Mouse (Mus musculus) myocyte (in vitro differentiated cells): ENCODE data around the gene Camk2b. TPM values are rescaled to one million over a fixed set of nuclear protein-coding genes. Genes with fewer than 3 reads are reported as not detected.
"Not testable (repeated sequence)": the region's sequence is repeated elsewhere in the genome, so short reads cannot be mapped to it uniquely, and the experiment has no call there.

Source experiments
- H3K27me3 ChIP-seq: one replicate; pipeline ENCODE4 v1.6.1; 2011; ENCODE audit not compliant: control insufficient read depth, insufficient read depth, insufficient read length
- H3K36me3 ChIP-seq: one replicate; pipeline ENCODE4 v1.6.1; 2011; ENCODE audit not compliant: control insufficient read depth, insufficient read depth
- H3K4me2 ChIP-seq: one replicate; pipeline ENCODE4 v1.6.1; 2011; ENCODE audit warnings: low read depth, control low read depth
- H3K4me3 ChIP-seq: one replicate; pipeline ENCODE4 v1.5.1; 2011; ENCODE audit warnings: mild to moderate bottlenecking, control low read depth, moderate library complexity
- H3K79me2 ChIP-seq: one replicate; pipeline ENCODE4 v1.6.1; 2011; ENCODE audit not compliant: control insufficient read depth, insufficient read depth
- H3ac ChIP-seq: one replicate; pipeline ENCODE4 v1.6.1; 2011; ENCODE audit not compliant: control insufficient read depth, insufficient read length
- CEBPB ChIP-seq: IDR thresholded peaks from 2 replicates; pipeline ENCODE4 v1.6.1; 2011; ENCODE audit warnings: mild to moderate bottlenecking, moderate library complexity; ENCODE audit not compliant: poor library complexity, insufficient read depth, severe bottlenecking
- E2F4 ChIP-seq: IDR thresholded peaks from one replicate; pipeline ENCODE4 v1.6.1; 2011; ENCODE audit warnings: mild to moderate bottlenecking, control low read depth, moderate library complexity; ENCODE audit not compliant: insufficient read depth
- MAX ChIP-seq: IDR thresholded peaks from one replicate; pipeline ENCODE4 v1.6.1; 2011; ENCODE audit warnings: low read depth, mild to moderate bottlenecking, control low read depth
- MYOD1 ChIP-seq, 3 experiments: IDR thresholded peaks; one replicate each; pipeline ENCODE4 v1.6.1; 2011; ENCODE audit warnings: control low read depth in 2 of 3, low read depth in 2 of 3, mild to moderate bottlenecking in 2 of 3, moderate library complexity in 1 of 3; ENCODE audit not compliant: insufficient read length in 2 of 3, control insufficient read depth in 1 of 3
- MYOG ChIP-seq, 3 experiments: IDR thresholded peaks; one replicate each; pipeline ENCODE4 v1.6.1; 2011; ENCODE audit warnings: control low read depth in 2 of 3, low read depth in 2 of 3, mild to moderate bottlenecking in 2 of 3; ENCODE audit not compliant: insufficient read length in 2 of 3, control insufficient read depth in 1 of 3, insufficient read depth in 1 of 3
- POLR2A ChIP-seq: IDR thresholded peaks from one replicate; pipeline ENCODE4 v1.6.1; 2011; ENCODE audit warnings: low read depth, mild to moderate bottlenecking, control low read depth, moderate library complexity; ENCODE audit not compliant: insufficient read length
- POLR2AphosphoS2 ChIP-seq: IDR thresholded peaks from one replicate; pipeline ENCODE4 v1.6.1; 2011; ENCODE audit warnings: low read depth, control low read depth; ENCODE audit not compliant: insufficient read length
- REST ChIP-seq: IDR thresholded peaks from one replicate; pipeline ENCODE4 v1.6.1; 2011; ENCODE audit warnings: mild to moderate bottlenecking, control low read depth, moderate library complexity; ENCODE audit not compliant: insufficient read depth, insufficient read length
- SRF ChIP-seq: IDR thresholded peaks from one replicate; pipeline ENCODE4 v1.6.1; 2011; ENCODE audit warnings: low read depth; ENCODE audit not compliant: control insufficient read depth, insufficient read length
- TCF12 ChIP-seq: IDR thresholded peaks from one replicate; pipeline ENCODE4 v1.6.1; 2011; ENCODE audit warnings: mild to moderate bottlenecking, control low read depth; ENCODE audit not compliant: poor library complexity, insufficient read depth, severe bottlenecking
- TCF3 ChIP-seq: IDR thresholded peaks from one replicate; pipeline ENCODE4 v1.6.1; 2011; ENCODE audit warnings: low read depth, control low read depth; ENCODE audit not compliant: insufficient read length
- USF1 ChIP-seq: IDR thresholded peaks from one replicate; pipeline ENCODE4 v1.6.1; 2011; ENCODE audit warnings: low read depth, mild to moderate bottlenecking, control low read depth, moderate library complexity
- polyA plus RNA-seq: library from polyadenylated mRNA; unstranded; fragments of >200 nt; fragmentation: generic; extraction: Trizol; gene quantifications from one replicate; pipeline ENCODE4 v1.2.1, GENCODE M21; 2012; ENCODE audit warnings: missing spikeins

Camk2b gene
- polyA plus RNA-seq, 1 experiment, result 1.5 TPM

- H3K36me3 ChIP-seq, result no peaks in the 10 kb centered on the region
- H3K4me3 ChIP-seq, result no peak overlapping the region
- peaks cover 29% of the 10 kb centered on the region for H3K27me3 ChIP-seq
- H3K4me2 ChIP-seq, result peak overlapping the region; percentile 2
- TF ChIP-seq MAX (no peak), E2F4 (no peak), CEBPB (no peak), POLR2A (no peak), USF1 (no peak)
- no peaks in the 10 kb centered on the region for H3K79me2 ChIP-seq
- H3ac ChIP-seq, result no peak overlapping the region
Measured at GRCm38 (mm10) chr11:5945096-5945495, 121.1 kb downstream of the Camk2b start.

GRCm38 (mm10) chr11:5942966-5943365 is 123.2 kb downstream of the Camk2b start:
- no peak for TF ChIP-seq POLR2AphosphoS2
- no peak for TF ChIP-seq E2F4
- no peak for TF ChIP-seq TCF12
- TF ChIP-seq USF1, result no peak
- no peak for TF ChIP-seq POLR2A
- TF ChIP-seq MYOD1 (IDR thresholded peaks at IDR 0.05; ENCODE audit: control insufficient read depth in 1 of 3, insufficient read length in 2 of 3, low read depth in 2 of 3), result no peak
- TF ChIP-seq REST, result no peak
- TF ChIP-seq TCF3, result no peak
- no peak for TF ChIP-seq MYOG (IDR thresholded peaks at IDR 0.05; ENCODE audit: control insufficient read depth in 1 of 3, insufficient read depth in 1 of 3, insufficient read length in 2 of 3, low read depth in 2 of 3)
- no peak for TF ChIP-seq MAX
- no peak for TF ChIP-seq CEBPB
- TF ChIP-seq SRF, result no peak
- H3K4me3 ChIP-seq, result no peak overlapping the region

GRCm38 (mm10) chr11:5934531-5934930 is 131.6 kb downstream of the Camk2b start:
- not testable (repeated sequence) for H3K36me3 ChIP-seq, H3ac ChIP-seq, H3K79me2 ChIP-seq, H3K4me2 ChIP-seq, H3K4me3 ChIP-seq, H3K27me3 ChIP-seq

More at GRCm38 (mm10) chr11:5942966-5943365, 123.2 kb downstream of the Camk2b start:
- no peaks in the 10 kb centered on the region for H3K36me3 ChIP-seq
- peaks cover 30% of the 10 kb centered on the region for H3K27me3 ChIP-seq
- H3K4me2 ChIP-seq, result no peak overlapping the region
- no peaks in the 10 kb centered on the region for H3K79me2 ChIP-seq
- no peak overlapping the region for H3ac ChIP-seq

GRCm38 (mm10) chr11:5931947-5932346 is 134.2 kb downstream of the Camk2b start:
- not testable (repeated sequence) for H3K27me3 ChIP-seq, H3ac ChIP-seq, H3K4me2 ChIP-seq, H3K36me3 ChIP-seq, H3K4me3 ChIP-seq, H3K79me2 ChIP-seq

- no peak overlapping the region for H3K4me2 ChIP-seq
- no peak overlapping the region for H3K4me3 ChIP-seq
- no peak overlapping the region for H3ac ChIP-seq
- no peaks in the 10 kb centered on the region for H3K36me3 ChIP-seq
- no peaks in the 10 kb centered on the region for H3K79me2 ChIP-seq
- TF ChIP-seq POLR2A (no peak), POLR2AphosphoS2 (no peak), TCF3 (no peak), REST (no peak), MYOD1 (IDR thresholded peaks at IDR 0.05; ENCODE audit: control insufficient read depth in 1 of 3, insufficient read length in 2 of 3, low read depth in 2 of 3) (no peak), MYOG (IDR thresholded peaks at IDR 0.05; ENCODE audit: control insufficient read depth in 1 of 3, insufficient read depth in 1 of 3, insufficient read length in 2 of 3, low read depth in 2 of 3) (no peak), TCF12 (no peak), MAX (no peak), SRF (no peak), E2F4 (no peak), USF1 (no peak), CEBPB (no peak)
- H3K27me3 ChIP-seq, result peaks cover 14% of the 10 kb centered on the region
Measured at GRCm38 (mm10) chr11:5930578-5930977, 135.6 kb downstream of the Camk2b start.

- no peaks in the 10 kb centered on the region for H3K36me3 ChIP-seq
- H3ac ChIP-seq, result no peak overlapping the region
- no peak overlapping the region for H3K4me3 ChIP-seq
- TF ChIP-seq MYOD1 (IDR thresholded peaks at IDR 0.05; ENCODE audit: control insufficient read depth in 1 of 3, insufficient read length in 2 of 3, low read depth in 2 of 3), result no peak
- peaks cover 26% of the 10 kb centered on the region for H3K27me3 ChIP-seq
- H3K79me2 ChIP-seq, result no peaks in the 10 kb centered on the region
- H3K4me2 ChIP-seq, result no peak overlapping the region
Measured at GRCm38 (mm10) chr11:5926696-5927220, 139.4 kb downstream of the Camk2b start.
